10 mouse cellular contexts compared by ENCODE assay signal in the genomic region with DNA sequence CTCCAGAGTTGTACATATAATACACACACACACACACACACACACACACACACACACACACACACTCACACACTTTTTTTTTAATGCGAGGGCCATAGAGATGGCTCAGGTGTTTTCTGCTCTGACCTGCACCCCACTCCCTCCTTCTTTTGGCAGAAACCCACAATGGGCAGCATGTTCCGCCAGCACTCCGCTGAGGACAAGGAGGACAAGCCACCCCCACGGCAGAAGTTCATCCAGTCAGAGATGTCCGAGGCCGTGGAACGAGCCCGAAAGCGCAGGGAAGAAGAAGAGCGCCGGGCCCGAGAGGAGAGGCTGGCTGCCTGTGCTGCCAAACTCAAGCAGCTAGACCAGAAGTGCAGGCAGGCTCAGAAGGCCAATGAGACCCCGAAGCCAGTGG.
"Had no signal": no experiment of that assay in that cellular context is flagged by ENCODE, and none has a peak within 500 bp of the region (broad histone marks: within the 10 kb centered on the region; RNA-seq: fewer than 3 reads in every experiment).

No protein-coding gene starts in this region.

- DNase-seq: lung, adult 2 months; lung, postnatal 14 days; lung, postnatal 36 days; right cerebral cortex, postnatal 14 days; thymus, adult 2 months; thymus, postnatal 25 days; thymus, postnatal 4 days had no signal

- ATAC-seq: lung, postnatal 0 days; midbrain, embryonic 13.5 days; midbrain, embryonic 15.5 days had no signal
